Mouse (Mus musculus): ENCODE measurements at regions not wholly inside any gene's neighbourhood (a gene's known extent, or its start where the extent isn't known, plus 50 kb on each side); places are given as distances from the start of the nearest gene placed in this dataset.

- no peak for DNase-seq
Measured at GRCm38 (mm10) chr15:51403581-51403980, 2481.1 kb upstream of the Gm7489 start.

- no peak for DNase-seq
Measured at GRCm38 (mm10) chr15:51409791-51410308, 2474.9 kb upstream of the Gm7489 start.

- DNase-seq, result no peak
Measured at GRCm38 (mm10) chr15:51411966-51412365, 2472.7 kb upstream of the Gm7489 start.

- DNase-seq, result peak in 1 of 2 experiments; percentile 1
Measured at GRCm38 (mm10) chr15:51442606-51443005, 2442.1 kb upstream of the Gm7489 start.

- no peak for DNase-seq
Measured at GRCm38 (mm10) chr15:51469895-51470294, 2414.8 kb upstream of the Gm7489 start.

GRCm38 (mm10) chr15:51471143-51471542 is 2413.6 kb upstream of the Gm7489 start:
- DNase-seq, result no peak

- DNase-seq, result peak in 1 of 2 experiments; percentile 5
Measured at GRCm38 (mm10) chr15:51472049-51472448, 2412.7 kb upstream of the Gm7489 start.

- DNase-seq, result no peak
Measured at GRCm38 (mm10) chr15:51481856-51482255, 2402.8 kb upstream of the Gm7489 start.

- peak in 1 of 2 experiments; percentile 1 for DNase-seq
Measured at GRCm38 (mm10) chr15:51484207-51484606, 2400.5 kb upstream of the Gm7489 start.

- no peak for DNase-seq
Measured at GRCm38 (mm10) chr15:51485554-51485953, 2399.2 kb upstream of the Gm7489 start.

GRCm38 (mm10) chr15:51502058-51502741 is 2382.5 kb upstream of the Gm7489 start:
- DNase-seq, result no peak

- DNase-seq, result no peak
Measured at GRCm38 (mm10) chr15:51502742-51503270, 2381.9 kb upstream of the Gm7489 start.

GRCm38 (mm10) chr15:51503341-51503740 is 2381.4 kb upstream of the Gm7489 start:
- DNase-seq, result no peak

- no peak for DNase-seq
Measured at GRCm38 (mm10) chr15:51504016-51504760, 2380.5 kb upstream of the Gm7489 start.

GRCm38 (mm10) chr15:51504789-51505188 is 2379.9 kb upstream of the Gm7489 start:
- no peak for DNase-seq

GRCm38 (mm10) chr15:51507126-51507525 is 2377.6 kb upstream of the Gm7489 start:
- DNase-seq, result no peak

GRCm38 (mm10) chr15:51511319-51511718 is 2373.4 kb upstream of the Gm7489 start:
- DNase-seq, result no peak

GRCm38 (mm10) chr15:51536317-51536716 is 2348.4 kb upstream of the Gm7489 start:
- peak in 1 of 2 experiments; percentile 6 for DNase-seq

GRCm38 (mm10) chr15:51551216-51551775 is 2333.4 kb upstream of the Gm7489 start:
- peak in 1 of 2 experiments; percentile 24 for DNase-seq

- no peak for DNase-seq
Measured at GRCm38 (mm10) chr15:51558215-51558614, 2326.5 kb upstream of the Gm7489 start.

GRCm38 (mm10) chr15:51565543-51565942 is 2319.2 kb upstream of the Gm7489 start:
- DNase-seq, result no peak

GRCm38 (mm10) chr15:51570631-51571030 is 2314.1 kb upstream of the Gm7489 start:
- no peak for DNase-seq
